Mouse (Mus musculus): ENCODE measurements around the gene Psmb4.

- no peak for TF ChIP-seq POLR2A (IDR thresholded peaks at IDR 0.05; ENCODE audit: low read depth, low read length)
- no peak for TF ChIP-seq CTCF (conservative IDR thresholded peaks at IDR 0.05; ENCODE audit: insufficient read depth, insufficient read length, low read depth, low read length)
Measured at GRCm38 (mm10) chr3:94921104-94921503, 34.3 kb upstream of the Psmb4 start.
